Mouse (Mus musculus) splenic B cell, adult 2 months (primary cell): ENCODE measurements around the gene Hist1h3g.
"Not testable (repeated sequence)": the region's sequence is repeated elsewhere in the genome, so short reads cannot be mapped to it uniquely, and the experiment has no call there.

Experiments
- DNase-seq: peaks from one replicate; pipeline ENCODE4 v3.0.0-alpha.2; 2011; ENCODE audit warnings: low read depth, low spot score
- H3K27me3 ChIP-seq: 2 replicates; pipeline ENCODE4 v1.6.1; 2012; ENCODE audit warnings: mild to moderate bottlenecking, low read length, moderate library complexity, mixed read lengths; ENCODE audit not compliant: control insufficient read depth, poor library complexity, insufficient read depth, severe bottlenecking
- H3K36me3 ChIP-seq: 2 replicates; pipeline ENCODE4 v1.6.1; 2012; ENCODE audit warnings: mild to moderate bottlenecking, low read length, moderate library complexity, mixed read lengths; ENCODE audit not compliant: control insufficient read depth, poor library complexity, insufficient read depth, severe bottlenecking

Hist1h3g gene

DNA sequence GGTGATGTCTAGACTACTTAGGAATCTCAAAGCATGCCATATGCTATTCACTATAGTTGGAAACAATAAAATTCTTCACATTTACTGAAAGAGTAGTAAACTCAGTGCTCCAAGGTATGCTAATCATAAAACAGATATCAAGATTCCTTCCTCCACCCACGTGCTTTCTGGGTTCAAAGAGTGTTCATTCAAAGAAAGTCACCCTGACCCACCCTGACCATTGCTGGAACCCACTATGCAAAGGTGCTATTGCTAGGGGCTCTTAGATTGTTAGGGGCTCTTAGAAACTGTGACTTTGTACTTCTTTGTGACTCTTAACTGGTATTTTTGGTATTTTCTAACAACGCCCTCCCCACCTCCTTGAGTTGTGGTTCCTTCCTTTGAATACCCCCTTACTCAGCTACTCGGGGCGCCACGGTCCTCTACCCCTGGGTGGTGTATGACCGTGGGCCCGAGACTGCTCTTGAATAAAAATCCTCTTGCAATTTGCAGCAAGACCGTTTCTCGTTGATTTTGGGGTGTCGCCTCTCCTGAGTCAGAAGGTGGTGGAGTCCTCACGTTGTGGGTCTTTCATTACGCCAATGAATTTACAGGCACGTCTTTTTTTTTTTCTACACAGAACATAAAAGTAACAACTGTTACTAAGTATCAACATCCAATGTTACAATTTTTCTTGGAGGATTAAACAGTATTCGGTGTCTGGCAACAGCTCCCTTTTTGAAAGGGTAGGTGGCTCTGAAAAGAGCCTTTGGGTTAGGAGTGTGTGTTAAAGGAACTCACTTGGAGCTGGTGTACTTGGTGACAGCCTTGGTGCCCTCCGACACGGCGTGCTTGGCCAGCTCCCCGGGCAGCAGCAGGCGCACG, 38.0 kb downstream of the Hist1h3g start:
- DNase-seq: peak; percentile 30
- H3K27me3 ChIP-seq, H3K36me3 ChIP-seq: not testable (repeated sequence)

GRCm38 (mm10) chr13:23573898-23574524, 38.8 kb downstream of the Hist1h3g start, which contains the start of the genes Hist1h2bf and Hist1h2ad:
TSS of gene Hist1h2bf (minus strand) at chr13:23574196.
TSS of gene Hist1h2ad (plus strand) at chr13:23574381.
- not testable (repeated sequence) for H3K27me3 ChIP-seq, H3K36me3 ChIP-seq
- DNase-seq: peak; percentile 98

GRCm38 (mm10) chr13:23574546-23575170, 39.4 kb downstream of the Hist1h3g start:
- H3K36me3 ChIP-seq, H3K27me3 ChIP-seq: not testable (repeated sequence)
- peak; percentile 50 for DNase-seq

DNA sequence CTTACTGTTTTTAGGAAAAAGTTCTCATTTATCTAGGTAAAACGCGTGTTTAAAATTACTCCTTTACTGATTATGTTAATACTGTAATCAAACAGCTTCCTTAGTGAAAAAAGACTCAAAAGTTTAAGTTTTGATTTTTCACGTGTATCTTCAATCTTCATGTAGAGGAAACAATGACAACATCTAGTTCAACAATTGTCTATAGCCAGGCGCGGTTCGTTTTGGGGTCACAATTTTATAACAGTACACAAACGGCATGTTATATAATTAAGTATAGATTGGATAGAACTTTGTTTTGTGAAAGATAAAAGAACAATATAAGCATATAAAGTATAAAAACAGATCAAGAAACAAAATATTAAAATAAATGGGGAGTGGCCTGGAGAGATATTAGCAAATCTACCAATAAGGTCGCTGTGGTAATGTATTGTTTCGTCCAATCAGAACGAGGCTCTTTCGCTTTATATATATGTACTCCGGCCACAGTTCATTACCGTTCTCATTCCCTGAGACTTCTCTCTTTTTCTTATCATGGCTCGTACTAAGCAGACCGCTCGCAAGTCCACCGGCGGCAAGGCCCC, 40.1 kb downstream of the Hist1h3g start, which contains the start of gene Hist1h3d:
Gene Hist1h3d, plus strand, starts transcription at position 493 of the 581 bp plus-strand sequence.
- Histone ChIP-seq H3K36me3 (no peaks in the 10 kb centered on the region), H3K27me3 (no peaks in the 10 kb centered on the region)
- DNase-seq: peak; percentile 92

DNA sequence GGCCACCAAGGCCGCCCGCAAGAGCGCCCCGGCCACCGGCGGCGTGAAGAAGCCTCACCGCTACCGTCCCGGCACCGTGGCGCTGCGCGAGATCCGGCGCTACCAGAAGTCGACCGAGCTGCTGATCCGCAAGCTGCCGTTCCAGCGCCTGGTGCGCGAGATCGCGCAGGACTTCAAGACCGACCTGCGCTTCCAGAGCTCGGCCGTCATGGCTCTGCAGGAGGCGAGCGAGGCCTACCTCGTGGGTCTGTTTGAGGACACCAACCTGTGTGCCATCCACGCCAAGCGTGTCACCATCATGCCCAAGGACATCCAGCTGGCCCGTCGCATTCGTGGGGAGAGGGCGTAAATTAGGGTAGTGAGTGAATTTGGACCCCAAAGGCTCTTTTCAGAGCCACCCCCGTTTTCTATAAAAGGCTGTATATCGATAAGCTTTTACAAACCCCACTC, 40.7 kb downstream of the Hist1h3g start:
- H3K36me3 ChIP-seq, H3K27me3 ChIP-seq: not testable (repeated sequence)
- peak; percentile 18 for DNase-seq

GRCm38 (mm10) chr13:23576351-23576881, 41.2 kb downstream of the Hist1h3g start:
- no peak for DNase-seq
- H3K27me3 ChIP-seq: no peaks in the 10 kb centered on the region
- no peaks in the 10 kb centered on the region for H3K36me3 ChIP-seq

DNA sequence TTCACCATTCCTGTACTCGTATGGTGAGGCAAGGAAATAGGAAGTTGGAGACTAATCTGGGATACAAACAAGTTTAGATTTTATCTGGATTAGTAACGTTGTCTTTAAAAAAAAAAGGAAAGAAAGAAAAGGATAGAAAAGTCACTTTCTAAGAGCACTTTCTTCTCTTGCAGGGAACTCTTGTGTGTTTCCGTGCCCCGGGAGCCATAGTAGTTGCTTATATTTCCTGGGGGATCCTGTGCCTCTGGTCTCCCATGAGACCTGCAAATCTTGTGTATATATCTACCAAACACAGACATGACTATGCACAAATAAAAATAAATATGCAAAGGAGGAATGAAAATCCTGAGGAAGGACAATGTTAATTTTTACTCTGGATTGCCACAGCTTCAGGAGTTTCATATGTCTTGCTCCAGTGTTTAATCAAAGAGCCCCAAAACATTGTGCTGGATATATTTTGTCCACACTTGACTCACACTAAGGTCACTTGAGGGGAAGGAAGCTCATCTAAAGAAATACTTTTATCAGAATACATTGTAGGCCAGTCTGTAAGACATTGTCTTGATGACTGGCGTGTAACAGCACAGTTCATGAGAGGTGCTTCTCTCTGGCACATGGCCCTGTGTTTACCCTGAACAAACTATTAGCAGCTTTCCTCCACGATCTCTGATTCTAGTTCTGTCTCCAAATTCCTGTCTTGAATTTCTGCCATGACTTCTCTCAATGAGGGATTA, 41.9 kb downstream of the Hist1h3g start:
- no peaks in the 10 kb centered on the region for H3K36me3 ChIP-seq
- no peaks in the 10 kb centered on the region for H3K27me3 ChIP-seq
- no peak for DNase-seq

DNA sequence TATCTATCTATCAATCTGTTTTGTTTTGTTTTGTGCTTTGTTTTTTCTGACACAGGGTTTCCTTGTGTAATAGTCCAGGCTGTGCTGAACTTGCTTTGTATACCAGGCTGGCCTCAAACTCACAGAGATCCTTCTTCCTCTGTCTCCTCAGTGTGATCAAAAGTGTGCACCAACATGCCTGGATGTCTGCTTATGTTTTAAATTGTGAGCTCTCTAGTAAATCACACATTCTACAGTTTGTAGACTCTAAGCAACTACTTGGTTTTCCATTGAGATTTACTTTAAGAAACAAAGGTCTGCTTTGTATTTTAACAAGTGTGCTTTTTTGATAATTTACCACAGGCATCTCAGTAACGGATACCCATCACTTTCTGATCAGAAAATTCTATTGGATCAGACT, 42.6 kb downstream of the Hist1h3g start:
- H3K36me3 ChIP-seq: no peaks in the 10 kb centered on the region
- H3K27me3 ChIP-seq: no peaks in the 10 kb centered on the region
- DNase-seq: no peak

DNA sequence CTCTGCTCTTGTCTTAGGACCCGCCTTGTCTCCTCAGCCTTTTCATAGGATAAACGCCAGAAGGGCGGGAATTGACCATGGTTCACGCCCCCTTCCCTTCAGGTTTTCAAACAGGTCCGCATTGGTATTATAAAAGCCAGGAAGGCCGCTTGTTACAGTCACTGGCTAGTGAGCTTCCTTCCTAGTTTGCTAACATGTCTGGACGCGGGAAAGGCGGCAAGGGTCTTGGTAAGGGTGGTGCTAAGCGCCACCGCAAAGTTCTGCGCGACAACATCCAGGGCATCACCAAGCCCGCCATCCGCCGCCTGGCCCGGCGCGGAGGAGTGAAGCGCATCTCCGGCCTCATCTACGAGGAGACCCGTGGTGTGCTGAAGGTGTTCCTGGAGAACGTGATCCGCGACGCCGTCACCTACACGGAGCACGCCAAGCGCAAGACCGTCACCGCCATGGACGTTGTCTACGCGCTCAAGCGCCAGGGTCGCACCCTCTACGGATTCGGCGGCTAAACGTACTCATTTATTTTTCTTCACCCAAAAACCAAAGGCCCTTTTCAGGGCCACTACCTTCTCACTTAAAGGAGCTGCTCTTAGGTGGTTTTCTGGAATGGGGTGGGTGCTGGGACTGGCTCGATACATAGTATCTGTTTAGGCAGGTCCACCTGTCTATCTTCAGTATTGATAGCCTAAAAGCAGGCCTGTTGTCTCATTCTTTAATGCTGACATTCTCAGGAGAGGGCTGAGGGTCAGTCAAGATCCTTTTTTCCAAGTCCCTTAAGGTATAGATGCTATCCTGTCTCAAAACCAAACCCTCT, 46.4 kb downstream of the Hist1h3g start, which contains the start of gene Hist1h4d:
Gene Hist1h4d, plus strand, starts transcription at position 191 of the 811 bp plus-strand sequence.
- peak; percentile 97 for DNase-seq
- Histone ChIP-seq H3K36me3 (no peaks in the 10 kb centered on the region), H3K27me3 (no peaks in the 10 kb centered on the region)

DNA sequence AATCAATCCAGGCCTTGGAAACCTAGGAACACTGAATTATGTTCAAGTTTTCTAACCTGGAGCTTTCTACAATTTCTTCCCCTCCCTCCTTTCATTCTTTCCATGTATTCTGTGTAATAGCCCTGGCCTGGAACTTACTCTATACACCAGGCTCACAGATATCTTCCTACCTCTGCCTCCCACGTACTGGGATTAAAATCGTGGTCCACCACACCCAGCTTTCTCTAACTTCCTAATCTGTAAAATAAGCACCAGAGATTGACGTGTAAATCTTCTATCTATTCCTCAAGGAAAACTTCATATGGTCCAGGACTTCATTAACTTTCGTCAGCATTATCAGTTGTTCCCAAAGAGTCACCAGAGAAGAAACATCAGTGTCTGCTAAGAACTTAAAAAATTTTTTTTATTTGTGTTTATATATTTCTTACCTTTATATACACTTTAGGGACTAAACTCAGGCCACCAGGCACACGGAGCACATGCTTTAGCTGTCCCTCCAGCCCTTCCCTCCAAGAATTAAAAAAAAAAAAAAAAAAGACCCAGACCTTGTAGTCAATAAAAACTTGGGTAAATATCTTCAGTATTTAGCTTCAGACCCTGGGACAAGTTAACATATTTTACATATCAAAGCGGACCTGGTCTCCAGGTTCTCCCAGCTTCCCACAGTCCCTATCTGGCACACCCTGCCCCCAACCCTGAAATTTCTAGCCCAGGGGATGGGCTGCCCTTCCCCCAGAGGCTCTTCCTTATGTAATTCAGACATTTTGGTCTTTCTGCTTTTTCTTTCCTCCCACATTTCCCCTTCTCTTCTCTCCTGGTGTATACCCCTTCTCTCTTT, 47.2 kb downstream of the Hist1h3g start:
- DNase-seq: no peak
- Histone ChIP-seq H3K36me3 (no peaks in the 10 kb centered on the region), H3K27me3 (no peaks in the 10 kb centered on the region)

- Histone ChIP-seq H3K36me3 (no peaks in the 10 kb centered on the region), H3K27me3 (no peaks in the 10 kb centered on the region)
- peak; percentile 8 for DNase-seq
Measured at GRCm38 (mm10) chr13:23583387-23584068, 48.3 kb downstream of the Hist1h3g start.

DNA sequence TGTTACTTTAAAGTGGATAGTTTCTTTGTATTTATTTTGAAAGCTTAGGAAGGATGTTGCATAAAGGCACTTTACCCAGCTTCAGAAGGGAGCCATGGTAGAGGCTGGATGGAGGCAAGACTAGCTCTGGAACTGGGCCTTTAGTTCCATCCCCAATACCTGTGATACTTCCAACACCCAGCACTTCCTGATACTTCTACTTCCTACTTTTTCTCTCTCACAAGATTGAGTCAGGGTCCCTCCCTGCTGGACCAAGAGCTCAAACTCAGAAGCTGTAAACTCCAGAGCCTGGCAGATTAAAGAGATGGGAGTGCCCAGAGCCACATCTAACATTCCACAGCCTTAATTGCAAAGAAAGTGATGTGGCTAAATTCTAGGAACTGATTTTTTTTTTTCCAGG, 49.1 kb downstream of the Hist1h3g start:
- Histone ChIP-seq H3K36me3 (no peaks in the 10 kb centered on the region), H3K27me3 (no peaks in the 10 kb centered on the region)
- DNase-seq: peak; percentile 10
